Mouse (Mus musculus) forebrain, embryonic 11.5 days (tissue): ENCODE measurements around the gene Dyrk2. TPM values are rescaled to one million over a fixed set of nuclear protein-coding genes. Genes with fewer than 3 reads are reported as not detected.

Source experiments
- ATAC-seq: fragments of 200-750 bp; cut with Nextera tagmentation; replicated peaks from 2 replicates; pipeline ENCODE4 v1.8.0; 2017; ENCODE audit warnings: moderate TSS enrichment; ENCODE audit not compliant: low FRiP score
- DNase-seq: peaks from one replicate; pipeline ENCODE4 v3.0.0-alpha.2; 2017; ENCODE audit warnings: low spot score
- H3K27ac ChIP-seq: fragments of 300-500 bp; sonication (generic); 2 replicates; pipeline ENCODE4 v1.5.1; 2014; ENCODE audit warnings: low read depth, low read length
- H3K27me3 ChIP-seq: fragments of 300-500 bp; sonication (generic); 2 replicates; pipeline ENCODE4 v1.6.1; 2014; ENCODE audit warnings: mild to moderate bottlenecking, low read length, mixed read lengths; ENCODE audit not compliant: control insufficient read depth, insufficient read depth
- H3K36me3 ChIP-seq: fragments of 300-500 bp; sonication (generic); 2 replicates; pipeline ENCODE4 v1.6.1; 2014; ENCODE audit warnings: mild to moderate bottlenecking, low read length, moderate library complexity, mixed read lengths; ENCODE audit not compliant: control insufficient read depth, insufficient read depth
- H3K4me1 ChIP-seq: fragments of 300-500 bp; sonication (generic); replicated peaks from 2 replicates; pipeline ENCODE4 v1.6.1; 2014; ENCODE audit warnings: low read length, mixed read lengths; ENCODE audit not compliant: control insufficient read depth, insufficient read depth
- H3K4me2 ChIP-seq: fragments of 300-500 bp; sonication (generic); 2 replicates; pipeline ENCODE4 v1.6.1; 2014; ENCODE audit warnings: low read depth, mild to moderate bottlenecking, low read length, moderate library complexity, mixed read lengths; ENCODE audit not compliant: severe bottlenecking
- H3K4me3 ChIP-seq: fragments of 300-500 bp; sonication (generic); 2 replicates; pipeline ENCODE4 v1.5.1; 2014; ENCODE audit warnings: low read depth, low read length
- H3K9ac ChIP-seq: fragments of 300-500 bp; sonication (generic); 2 replicates; pipeline ENCODE4 v1.6.1; 2014; ENCODE audit warnings: low read length
- H3K9me3 ChIP-seq: fragments of 300-500 bp; sonication (generic); 2 replicates; pipeline ENCODE4 v1.6.1; 2016; ENCODE audit warnings: low read length, mixed read lengths; ENCODE audit not compliant: control insufficient read depth
- WGBS: fragments of 180-500 bp; shearing (Covaris S2); extraction: QIAGEN DNeasy Blood & Tissue Kit; methylation state at CpG from one replicate; pipeline ENCODE4 v1.1.7; 2014; 5-methylcytosine and 5-hydroxymethylcytosine counted together
- polyA plus RNA-seq: library from polyadenylated mRNA; unstranded; fragments of >200 nt; fragmentation: Nextera tagmentation; extraction: Ambion mirVana; gene quantifications from 2 replicates; pipeline ENCODE4 v1.2.1, GENCODE M21; 2014

The Dyrk2 gene
- polyA plus RNA-seq, 1 experiment from 2014 or later = 11.2 TPM

GRCm38 (mm10) chr10:118810908-118811711 is 58.9 kb downstream of the Dyrk2 start:
- Histone ChIP-seq H3K27me3 (no peaks in the 10 kb centered on the region), H3K4me2 (no peak overlapping the region), H3K4me1 (no peaks in the 10 kb centered on the region), H3K4me3 (no peak overlapping the region), H3K9ac (no peak overlapping the region), H3K36me3 (no peaks in the 10 kb centered on the region), H3K9me3 (no peaks in the 10 kb centered on the region), H3K27ac (no peak overlapping the region)
- WGBS = 80% methylated on average over 16 of the region's 16 CpGs
- DNase-seq (no peak), ATAC-seq (no peak)
